Mouse (Mus musculus) gastrocnemius, postnatal 25 days (tissue): ENCODE measurements around the gene Arhgef1. TPM values are rescaled to one million over a fixed set of nuclear protein-coding genes. Genes with fewer than 3 reads are reported as not detected.
A peak's percentile ranks its signal among the peaks of the same experiment; 100 is the strongest.
"Not testable (repeated sequence)": the region's sequence is repeated elsewhere in the genome, so short reads cannot be mapped to it uniquely, and the experiment has no call there.

Source experiments
- DNase-seq: peaks from one replicate; pipeline ENCODE4 v3.0.0; 2022
- total RNA-seq, 2 experiments: library from RNA; stranded (reverse); gene quantifications; 1 replicate in 1 of 2; 2 replicates in 1 of 2; pipeline ENCODE4 v1.2.3; 2021

Arhgef1 gene
- total RNA-seq, 2 experiments from 2014 or later, result 30.9 to 34.2 TPM

- peak; percentile 37 for DNase-seq
Observed at GRCm38 (mm10) chr7:24890281-24891216, 12.2 kb upstream of the Arhgef1 start.

- no peak for DNase-seq
Observed at GRCm38 (mm10) chr7:24891241-24892124, 11.2 kb upstream of the Arhgef1 start.

GRCm38 (mm10) chr7:24892125-24892583, 10.6 kb upstream of the Arhgef1 start:
- no peak for DNase-seq

GRCm38 (mm10) chr7:24895749-24896148, 7.0 kb upstream of the Arhgef1 start:
- not testable (repeated sequence) for DNase-seq

GRCm38 (mm10) chr7:24896269-24896668, 6.4 kb upstream of the Arhgef1 start:
- no peak for DNase-seq

- no peak for DNase-seq
Observed at GRCm38 (mm10) chr7:24897224-24897623, 5.5 kb upstream of the Arhgef1 start, which contains the start of gene Cd79a. TSS of gene Cd79a (plus strand) at chr7:24897381.

- DNase-seq, result no peak
Observed at GRCm38 (mm10) chr7:24897959-24898358, 4.8 kb upstream of the Arhgef1 start.

- DNase-seq, result no peak
Observed at GRCm38 (mm10) chr7:24901114-24901513, 1.6 kb upstream of the Arhgef1 start.

- DNase-seq, result no peak
Observed at GRCm38 (mm10) chr7:24901842-24902241, 870 bp upstream of the Arhgef1 start.

GRCm38 (mm10) chr7:24902264-24902629, 465 bp upstream of the Arhgef1 start:
- no peak for DNase-seq

- DNase-seq, result no peak
Observed at GRCm38 (mm10) chr7:24903444-24903825, 723 bp downstream of the Arhgef1 start.

- DNase-seq, result peak; percentile 98
Observed at GRCm38 (mm10) chr7:24904070-24904483, 1.4 kb downstream of the Arhgef1 start.

- DNase-seq, result no peak
Observed at GRCm38 (mm10) chr7:24904936-24905335, 2.2 kb downstream of the Arhgef1 start.

GRCm38 (mm10) chr7:24906551-24906950, 3.8 kb downstream of the Arhgef1 start:
- DNase-seq, result no peak

- DNase-seq, result no peak
Observed at GRCm38 (mm10) chr7:24907211-24907748, 4.6 kb downstream of the Arhgef1 start.

- DNase-seq, result no peak
Observed at GRCm38 (mm10) chr7:24912480-24912879, 9.8 kb downstream of the Arhgef1 start.

- DNase-seq, result no peak
Observed at GRCm38 (mm10) chr7:24918763-24919323, 16.1 kb downstream of the Arhgef1 start.

- peak; percentile 85 for DNase-seq
Observed at GRCm38 (mm10) chr7:24919728-24920127, 17.0 kb downstream of the Arhgef1 start.

- no peak for DNase-seq
Observed at GRCm38 (mm10) chr7:24930475-24930874, 27.8 kb downstream of the Arhgef1 start.

GRCm38 (mm10) chr7:24931651-24932050, 28.9 kb downstream of the Arhgef1 start:
- no peak for DNase-seq

GRCm38 (mm10) chr7:24943641-24944040, 40.9 kb downstream of the Arhgef1 start:
- no peak for DNase-seq
